ENCODE assay signal across 7 mouse cellular contexts in the genomic region with DNA sequence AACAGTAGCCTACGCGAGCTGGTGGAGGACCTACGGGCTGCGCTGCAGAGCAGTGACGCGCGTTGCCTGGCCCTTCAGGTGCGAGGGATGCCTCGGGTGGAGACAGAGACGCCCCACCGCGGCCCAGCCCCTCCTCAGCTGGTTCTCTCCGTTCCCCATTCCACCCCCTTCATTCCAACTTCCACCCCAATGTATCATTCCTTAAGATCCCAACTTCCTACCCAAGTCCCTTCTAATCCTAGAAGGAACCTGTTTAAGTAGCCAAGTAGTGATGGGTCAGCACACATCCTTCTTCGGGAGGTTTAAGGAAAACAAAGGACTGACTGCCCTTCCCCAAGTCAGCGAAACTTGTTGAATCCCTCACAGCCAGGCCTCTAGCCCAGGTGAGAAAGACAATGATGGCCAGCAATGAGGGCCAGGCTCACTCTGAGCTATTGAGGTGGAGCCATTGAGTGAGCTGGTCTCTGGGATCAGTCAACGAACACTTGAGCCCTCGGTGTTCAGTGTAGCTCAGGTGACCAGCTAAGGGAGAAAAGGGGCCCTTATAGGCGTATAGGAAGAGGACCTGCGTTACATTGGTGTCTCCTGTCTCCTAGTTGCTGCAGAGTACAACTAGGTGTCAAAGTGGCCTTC. TPM values are rescaled to one million over a fixed set of nuclear protein-coding genes. Genes with fewer than 3 reads are reported as not detected.
DNase-seq lines count a peak whose midpoint lies in the region; ATAC-seq and TF ChIP-seq lines count a peak whose summit lies in the region.

No protein-coding gene starts in this region.

- peak overlapping the region; percentile 41 for H3K4me3 ChIP-seq in lung, postnatal 0 days (ENCODE audit: low read depth, low read length)
- peak overlapping the region; percentile 63 for H3K4me3 ChIP-seq in forebrain, embryonic 16.5 days (replicated peaks; ENCODE audit: low read length)
- peak overlapping the region; percentile 57 for H3K4me3 ChIP-seq in liver, embryonic 11.5 days (ENCODE audit: low read depth, low read length)
- H3K4me3 ChIP-seq in stomach, embryonic 16.5 days (replicated peaks; ENCODE audit: low read length) = peak overlapping the region; percentile 63

- H3K27ac ChIP-seq in lung, postnatal 0 days (ENCODE audit: low read length) = no peak overlapping the region
- peak overlapping the region; percentile 14; the same call in 1 of the 2 replicates for H3K27ac ChIP-seq in forebrain, embryonic 16.5 days (ENCODE audit: low read length)
- H3K27ac ChIP-seq in liver, embryonic 11.5 days (ENCODE audit: low read depth, low read length) = no peak overlapping the region
- H3K27ac ChIP-seq in stomach, embryonic 16.5 days (ENCODE audit: low read length) = no peak overlapping the region

- peak overlapping the region; percentile 12; the same call in 1 of the 2 replicates for H3K9ac ChIP-seq in lung, postnatal 0 days (replicated peaks; ENCODE audit: low read depth)
- peak overlapping the region; percentile 57 for H3K9ac ChIP-seq in forebrain, embryonic 16.5 days (replicated peaks; ENCODE audit: low read depth, low read length)
- H3K9ac ChIP-seq in liver, embryonic 11.5 days (ENCODE audit: low read depth, low read length) = peak overlapping the region; percentile 39; the same call in 1 of the 2 replicates
- peak overlapping the region; percentile 73 for H3K9ac ChIP-seq in stomach, embryonic 16.5 days (ENCODE audit: low read length)

- peak overlapping the region; percentile 74 for H3K4me2 ChIP-seq in lung, postnatal 0 days (replicated peaks; ENCODE audit: low read depth, low read length)
- peak overlapping the region; percentile 90 for H3K4me2 ChIP-seq in forebrain, embryonic 16.5 days (ENCODE audit: low read length)
- H3K4me2 ChIP-seq in liver, embryonic 11.5 days = peak overlapping the region; percentile 88
- H3K4me2 ChIP-seq in stomach, embryonic 16.5 days (ENCODE audit: low read depth, low read length) = peak overlapping the region; percentile 90

- no peak for TF ChIP-seq EP300 in lung, postnatal 0 days (IDR thresholded peaks at IDR 0.05)

- no peak for ATAC-seq in lung, postnatal 0 days
- no peak; the same call in 1 of the 2 replicates for ATAC-seq in forebrain, embryonic 16.5 days
- ATAC-seq in liver, embryonic 11.5 days (replicated peaks; ENCODE audit: low FRiP score) = peak; percentile 37; the same call in 1 of the 2 replicates
- ATAC-seq in stomach, embryonic 16.5 days (ENCODE audit: insufficient read depth, low FRiP score) = no peak
- ATAC-seq in monocyte, adult 5-6 weeks (replicated peaks; ENCODE audit: insufficient number of reproducible peaks, low FRiP score, low TSS enrichment, poor library complexity, severe bottlenecking) = no peak

- peaks cover 18% of the 10 kb centered on the region; the same call in 1 of the 2 replicates for H3K27me3 ChIP-seq in lung, postnatal 0 days (replicated peaks; ENCODE audit: insufficient read depth, low read length)
- H3K27me3 ChIP-seq in forebrain, embryonic 16.5 days (replicated peaks; ENCODE audit: control insufficient read depth, insufficient read depth, low read length) = peaks cover 52% of the 10 kb centered on the region
- H3K27me3 ChIP-seq in liver, embryonic 11.5 days (replicated peaks; ENCODE audit: control insufficient read depth, insufficient read depth, low read length) = peaks cover 62% of the 10 kb centered on the region
- H3K27me3 ChIP-seq in stomach, embryonic 16.5 days (ENCODE audit: control insufficient read depth, insufficient read depth, low read length) = peaks cover 44% of the 10 kb centered on the region

- 9% methylated on average over 18 of the region's 19 CpGs for WGBS in lung, postnatal 0 days
- WGBS in forebrain, embryonic 16.5 days = 2% methylated on average over 19 of the region's 19 CpGs
- WGBS in liver, embryonic 11.5 days = 5% methylated on average over 19 of the region's 19 CpGs
- 7% methylated on average over 19 of the region's 19 CpGs for WGBS in stomach, embryonic 16.5 days

- no peaks in the 10 kb centered on the region for H3K9me3 ChIP-seq in lung, postnatal 0 days (ENCODE audit: low read length)
- H3K9me3 ChIP-seq in forebrain, embryonic 16.5 days (ENCODE audit: control insufficient read depth, low read length) = no peaks in the 10 kb centered on the region
- H3K9me3 ChIP-seq in liver, embryonic 11.5 days (ENCODE audit: control insufficient read depth, low read length) = no peaks in the 10 kb centered on the region
- H3K9me3 ChIP-seq in stomach, embryonic 16.5 days (replicated peaks; ENCODE audit: control insufficient read depth, low read length) = no peaks in the 10 kb centered on the region

- H3K36me3 ChIP-seq in lung, postnatal 0 days (ENCODE audit: insufficient read depth, low read length) = no peaks in the 10 kb centered on the region
- H3K36me3 ChIP-seq in forebrain, embryonic 16.5 days (ENCODE audit: control insufficient read depth, insufficient read depth) = no peaks in the 10 kb centered on the region
- H3K36me3 ChIP-seq in liver, embryonic 11.5 days (ENCODE audit: control insufficient read depth, insufficient read depth, low read length) = no peaks in the 10 kb centered on the region
- no peaks in the 10 kb centered on the region for H3K36me3 ChIP-seq in stomach, embryonic 16.5 days (ENCODE audit: control insufficient read depth, insufficient read depth, low read length)

- no peak for DNase-seq in lung, postnatal 0 days (ENCODE audit: low spot score)
- DNase-seq in lung, postnatal 14 days = no peak
- no peak for DNase-seq in liver, embryonic 11.5 days (ENCODE audit: low spot score)
- DNase-seq in cerebellum, adult 11 months = no peak

- no peak for TF ChIP-seq CTCF in lung, postnatal 0 days (IDR thresholded peaks at IDR 0.05)

- H3K4me1 ChIP-seq in lung, postnatal 0 days (ENCODE audit: insufficient read depth, low read depth, low read length) = peaks cover 20% of the 10 kb centered on the region
- H3K4me1 ChIP-seq in forebrain, embryonic 16.5 days (replicated peaks; ENCODE audit: control insufficient read depth, insufficient read depth, low read length) = peaks cover 26% of the 10 kb centered on the region
- peaks cover 12% of the 10 kb centered on the region for H3K4me1 ChIP-seq in liver, embryonic 11.5 days (replicated peaks; ENCODE audit: control insufficient read depth, insufficient read depth, low read length)
- peaks cover 18% of the 10 kb centered on the region for H3K4me1 ChIP-seq in stomach, embryonic 16.5 days (ENCODE audit: control insufficient read depth, insufficient read depth, low read length)

RNA-seq across cellular contexts. Expression of a gene that starts 0.9 kb away (rescaled TPM):
- polyA plus RNA-seq in lung, postnatal 0 days (2015; fragmentation: Nextera tagmentation; extraction: Ambion mirVana) = 4.0 and 5.9 TPM in 2 replicates
- polyA plus RNA-seq in forebrain, embryonic 16.5 days (2015; fragmentation: Nextera tagmentation; extraction: Ambion mirVana) = 1.8 and 2.3 TPM in 2 replicates
- 0.45 and 0.57 TPM in 2 replicates for polyA plus RNA-seq in liver, embryonic 11.5 days (2014; fragmentation: Nextera tagmentation; extraction: Ambion mirVana)
- polyA plus RNA-seq in stomach, embryonic 16.5 days (2015; fragmentation: Nextera tagmentation; extraction: Ambion mirVana) = 0.90 and 1.3 TPM in 2 replicates
- not detected in 3 replicates for total RNA-seq in monocyte, adult 5-6 weeks (2017)

RNA-seq across cellular contexts. Expression of a gene that starts 46.3 kb away (rescaled TPM):
- polyA plus RNA-seq in lung, postnatal 0 days (2015; fragmentation: Nextera tagmentation; extraction: Ambion mirVana) = 8.3 and 9.1 TPM in 2 replicates
- 0.24 and 0.39 TPM in 2 replicates for polyA plus RNA-seq in forebrain, embryonic 16.5 days (2015; fragmentation: Nextera tagmentation; extraction: Ambion mirVana)
- polyA plus RNA-seq in liver, embryonic 11.5 days (2014; fragmentation: Nextera tagmentation; extraction: Ambion mirVana) = 37.2 and 37.3 TPM in 2 replicates
- 1.2 and 1.4 TPM in 2 replicates for polyA plus RNA-seq in stomach, embryonic 16.5 days (2015; fragmentation: Nextera tagmentation; extraction: Ambion mirVana)
- total RNA-seq in monocyte, adult 5-6 weeks (2017) = 1.9 to 42.8 TPM (median 3.1 TPM) in 3 replicates

RNA-seq across cellular contexts. Expression of a gene that starts 59.6 kb away (rescaled TPM):
- 8.7 and 10.0 TPM in 2 replicates for polyA plus RNA-seq in lung, postnatal 0 days (2015; fragmentation: Nextera tagmentation; extraction: Ambion mirVana)
- 13.6 and 15.3 TPM in 2 replicates for polyA plus RNA-seq in forebrain, embryonic 16.5 days (2015; fragmentation: Nextera tagmentation; extraction: Ambion mirVana)
- 22.5 and 25.2 TPM in 2 replicates for polyA plus RNA-seq in liver, embryonic 11.5 days (2014; fragmentation: Nextera tagmentation; extraction: Ambion mirVana)
- 14.2 and 15.5 TPM in 2 replicates for polyA plus RNA-seq in stomach, embryonic 16.5 days (2015; fragmentation: Nextera tagmentation; extraction: Ambion mirVana)
- total RNA-seq in monocyte, adult 5-6 weeks (2017) = 5.2 to 12.7 TPM (median 8.7 TPM) in 3 replicates

Comparison
In these comparisons a context has a peak if more than half of its experiments do, and no peak if none do; other contexts are left out.
1. H3K9ac ChIP-seq: peak in every context shown above with its lines; median percentile 73 in stomach, embryonic 16.5 days; 57 in forebrain, embryonic 16.5 days; 39 in liver, embryonic 11.5 days; 12 in lung, postnatal 0 days.